Mouse (Mus musculus) embryonic facial prominence, embryonic 11.5 days (tissue): ENCODE data around the gene Tor2a. TPM values are rescaled to one million over a fixed set of nuclear protein-coding genes. Genes with fewer than 3 reads are reported as not detected.

Experiments
- ATAC-seq: fragments of 200-750 bp; cut with Nextera tagmentation; replicated peaks from 2 replicates; pipeline ENCODE4 v1.8.0; 2017; ENCODE audit warnings: low read depth; ENCODE audit not compliant: insufficient number of reproducible peaks, low FRiP score, low TSS enrichment
- DNase-seq: peaks from one replicate; pipeline ENCODE4 v3.0.0-alpha.2; 2015; ENCODE audit warnings: low spot score
- H3K27ac ChIP-seq: fragments of 300-500 bp; sonication (generic); replicated peaks from 2 replicates; pipeline ENCODE4 v1.5.1; 2014; ENCODE audit warnings: mild to moderate bottlenecking, low read depth, low read length, control low read depth
- H3K27me3 ChIP-seq: fragments of 300-500 bp; sonication (generic); 2 replicates; pipeline ENCODE4 v1.6.1; 2014; ENCODE audit warnings: mild to moderate bottlenecking, low read length, moderate library complexity, mixed read lengths; ENCODE audit not compliant: control insufficient read depth, insufficient read depth
- H3K36me3 ChIP-seq: fragments of 300-500 bp; sonication (generic); replicated peaks from 2 replicates; pipeline ENCODE4 v1.6.1; 2014; ENCODE audit warnings: low read depth, mild to moderate bottlenecking, low read length, moderate library complexity, mixed read lengths; ENCODE audit not compliant: control insufficient read depth, insufficient read depth
- H3K4me1 ChIP-seq: fragments of 300-500 bp; sonication (generic); 2 replicates; pipeline ENCODE4 v1.6.1; 2014; ENCODE audit warnings: low read length, mixed read lengths; ENCODE audit not compliant: control insufficient read depth, insufficient read depth
- H3K4me2 ChIP-seq: fragments of 300-500 bp; sonication (generic); 2 replicates; pipeline ENCODE4 v1.6.1; 2014; ENCODE audit warnings: low read depth, mild to moderate bottlenecking, control low read depth, low read length, moderate library complexity
- H3K4me3 ChIP-seq: fragments of 300-500 bp; sonication (generic); 2 replicates; pipeline ENCODE4 v1.5.1; 2014; ENCODE audit warnings: low read depth, low read length, control low read depth
- H3K9ac ChIP-seq: fragments of 300-500 bp; sonication (generic); replicated peaks from 2 replicates; pipeline ENCODE4 v1.6.1; 2014; ENCODE audit warnings: mild to moderate bottlenecking, control low read depth, low read length
- H3K9me3 ChIP-seq: fragments of 300-500 bp; sonication (generic); replicated peaks from 2 replicates; pipeline ENCODE4 v1.6.1; 2016; ENCODE audit warnings: mild to moderate bottlenecking, low read length, inconsistent platforms, mixed read lengths; ENCODE audit not compliant: control insufficient read depth
- WGBS: fragments of 180-500 bp; shearing (Covaris S2); extraction: QIAGEN DNeasy Blood & Tissue Kit; methylation state at CpG from one replicate; pipeline ENCODE4 v1.1.7; 2014; 5-methylcytosine and 5-hydroxymethylcytosine counted together
- polyA plus RNA-seq: library from polyadenylated mRNA; unstranded; fragments of >200 nt; fragmentation: Nextera tagmentation; extraction: Ambion mirVana; gene quantifications from 2 replicates; pipeline ENCODE4 v1.2.1, GENCODE M21; 2014

The Tor2a gene
- polyA plus RNA-seq, 1 experiment from 2014 or later = 47.8 TPM

DNA sequence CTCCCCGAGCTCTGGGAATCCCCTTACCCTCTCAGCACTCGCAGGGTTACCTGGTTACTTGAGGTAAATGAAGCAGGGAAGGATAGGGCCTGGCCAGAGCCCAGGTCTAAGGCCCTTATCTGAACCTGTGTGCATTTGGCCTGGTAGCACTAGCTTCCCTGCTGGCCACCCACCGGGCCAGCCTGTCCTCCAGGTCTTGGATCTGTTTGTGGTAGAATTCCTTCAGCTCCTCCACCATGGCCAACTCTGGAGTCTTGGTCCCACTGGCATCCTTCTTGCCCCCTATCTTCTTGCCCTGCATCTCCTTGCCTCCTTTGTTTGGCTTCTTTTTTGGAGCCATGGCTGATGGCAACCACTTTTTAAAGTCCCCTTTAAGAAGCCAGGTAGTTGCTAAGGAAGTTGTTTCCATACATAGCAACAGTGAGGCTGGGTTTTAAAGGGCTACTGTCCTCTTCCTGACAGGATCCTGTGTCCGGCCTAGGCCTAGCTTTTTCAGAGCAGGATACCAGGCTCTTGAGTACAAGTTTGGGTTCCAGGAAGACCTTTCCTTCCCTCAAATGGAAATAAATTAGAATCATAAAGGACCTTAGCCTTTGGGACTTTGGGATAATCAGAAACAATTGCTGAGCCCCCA is 27.1 kb downstream of the Tor2a start, which contains the start of gene Cfap157:
Gene Cfap157, minus strand, starts transcription at position 381 of the 634 bp plus-strand sequence.
- no peak within 1 kb of the TSS for H3K27ac ChIP-seq
- no peaks in the 10 kb centered on the region for H3K9me3 ChIP-seq
- no peak for ATAC-seq

GRCm38 (mm10) chr2:32787176-32787575 is 30.1 kb downstream of the Tor2a start:
- no peaks in the 10 kb centered on the region for H3K27me3 ChIP-seq
- no peaks in the 10 kb centered on the region for H3K36me3 ChIP-seq
- peak; percentile 39 for DNase-seq
- H3K4me3 ChIP-seq = no peak overlapping the region
- WGBS = 68% methylated on average over 6 of the region's 6 CpGs
- H3K9ac ChIP-seq = no peak overlapping the region
- ATAC-seq = no peak
- H3K9me3 ChIP-seq = no peaks in the 10 kb centered on the region
- no peak overlapping the region for H3K27ac ChIP-seq
- H3K4me2 ChIP-seq = no peak overlapping the region
- no peaks in the 10 kb centered on the region for H3K4me1 ChIP-seq

More for the DNA sequence above, 27.1 kb downstream of the Tor2a start, which contains the start of gene Cfap157:
- H3K4me3 ChIP-seq = no peak within 1 kb of the TSS
- DNase-seq = peak; percentile 56
- no peak within 1 kb of the TSS for H3K4me2 ChIP-seq
- H3K4me1 ChIP-seq = no peaks in the 10 kb centered on the region
- 61% methylated on average over 4 of the region's 4 CpGs for WGBS
- no peak within 1 kb of the TSS for H3K9ac ChIP-seq
- no peaks in the 10 kb centered on the region for H3K27me3 ChIP-seq
- no peaks in the 10 kb centered on the region for H3K36me3 ChIP-seq

DNA sequence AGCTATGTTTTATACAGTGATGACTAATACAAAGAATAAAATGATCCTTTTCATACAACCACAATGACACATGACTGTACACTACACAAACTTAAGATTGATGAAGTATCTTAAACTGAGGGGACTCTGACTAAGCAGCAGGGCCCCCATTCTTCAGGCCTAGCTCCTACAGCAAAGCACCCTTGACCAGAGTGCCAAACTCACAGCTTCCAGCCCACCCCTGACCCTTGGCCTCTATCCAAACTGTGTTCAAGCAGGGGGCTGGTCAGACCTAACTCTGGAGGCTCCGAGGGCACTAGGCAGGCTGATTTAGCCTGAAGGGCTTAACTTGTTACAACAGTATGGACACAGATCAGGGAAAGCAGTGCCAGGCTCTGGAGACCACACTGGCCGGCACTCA is 31.5 kb downstream of the Tor2a start:
- 38% methylated on average over 2 of the region's 2 CpGs for WGBS

GRCm38 (mm10) chr2:32791297-32791696 is 34.3 kb downstream of the Tor2a start:
- WGBS = 91% methylated on average over 6 of the region's 6 CpGs
- H3K9ac ChIP-seq = no peak overlapping the region
- no peak for ATAC-seq
- H3K4me2 ChIP-seq = no peak overlapping the region
- H3K9me3 ChIP-seq = no peaks in the 10 kb centered on the region
- no peaks in the 10 kb centered on the region for H3K4me1 ChIP-seq
- no peak for DNase-seq
- no peaks in the 10 kb centered on the region for H3K36me3 ChIP-seq
- H3K4me3 ChIP-seq = no peak overlapping the region
- H3K27ac ChIP-seq = no peak overlapping the region
- H3K27me3 ChIP-seq = no peaks in the 10 kb centered on the region

More for the DNA sequence above, 31.5 kb downstream of the Tor2a start:
- Histone ChIP-seq H3K4me1 (no peaks in the 10 kb centered on the region), H3K9me3 (no peaks in the 10 kb centered on the region), H3K36me3 (no peaks in the 10 kb centered on the region), H3K4me2 (no peak overlapping the region), H3K9ac (no peak overlapping the region), H3K27ac (no peak overlapping the region), H3K4me3 (no peak overlapping the region), H3K27me3 (no peaks in the 10 kb centered on the region)
- DNase-seq = no peak
- no peak for ATAC-seq

DNA sequence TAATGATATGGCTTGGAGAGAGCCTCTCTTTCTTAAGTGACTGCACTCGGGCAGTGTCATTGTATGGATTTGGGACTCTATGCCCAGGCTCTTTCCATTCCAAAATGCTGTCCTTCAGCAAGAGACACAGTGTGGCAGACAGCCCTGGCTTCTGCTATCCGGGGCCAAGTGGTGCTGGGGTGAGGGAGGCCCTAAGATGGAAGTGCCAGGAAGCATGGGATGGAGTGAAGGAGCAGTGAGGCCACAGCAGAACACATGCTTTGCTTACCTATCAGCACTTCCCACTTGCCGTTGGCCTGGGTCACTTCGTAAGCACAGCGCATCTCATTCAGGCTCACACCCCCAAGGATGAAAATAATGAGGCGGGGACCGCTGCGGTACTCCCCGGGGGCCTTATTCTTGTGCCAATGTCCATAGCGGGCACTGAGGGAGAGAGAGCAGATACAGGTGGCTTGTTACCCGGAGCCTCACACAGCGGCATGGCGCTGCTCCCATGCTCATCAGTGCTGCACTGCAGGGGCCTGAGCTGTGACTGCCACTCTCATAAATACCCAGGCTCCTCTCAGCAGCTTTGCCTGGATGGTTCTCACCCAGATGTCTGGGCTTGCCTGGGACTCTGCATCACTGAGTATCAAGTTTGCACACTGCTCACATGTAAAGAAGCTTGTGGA is 38.8 kb downstream of the Tor2a start:
- H3K36me3 ChIP-seq = no peaks in the 10 kb centered on the region; the same call in 1 of the 2 replicates
- no peak overlapping the region for H3K4me3 ChIP-seq
- 85% methylated on average over 13 of the region's 13 CpGs for WGBS
- H3K4me1 ChIP-seq = no peaks in the 10 kb centered on the region
- H3K9ac ChIP-seq = no peak overlapping the region
- H3K4me2 ChIP-seq = no peak overlapping the region
- no peak overlapping the region for H3K27ac ChIP-seq
- no peaks in the 10 kb centered on the region for H3K9me3 ChIP-seq
- no peak for ATAC-seq
- DNase-seq = no peak
- no peaks in the 10 kb centered on the region for H3K27me3 ChIP-seq

GRCm38 (mm10) chr2:32798251-32798962 is 41.4 kb downstream of the Tor2a start:
- Histone ChIP-seq H3K36me3 (no peaks in the 10 kb centered on the region; the same call in 1 of the 2 replicates), H3K27me3 (no peaks in the 10 kb centered on the region), H3K9me3 (no peaks in the 10 kb centered on the region), H3K4me2 (no peak overlapping the region), H3K27ac (no peak overlapping the region), H3K4me1 (no peaks in the 10 kb centered on the region), H3K9ac (no peak overlapping the region), H3K4me3 (no peak overlapping the region)
- 63% methylated on average over 10 of the region's 10 CpGs for WGBS
- DNase-seq = no peak
- ATAC-seq = no peak

GRCm38 (mm10) chr2:32808816-32809566 is 52.0 kb downstream of the Tor2a start:
- Histone ChIP-seq H3K27ac (no peak overlapping the region), H3K4me3 (no peak overlapping the region), H3K36me3 (no peaks in the 10 kb centered on the region; the same call in 1 of the 2 replicates), H3K9ac (no peak overlapping the region), H3K4me1 (no peaks in the 10 kb centered on the region; the same call in 1 of the 2 replicates), H3K4me2 (no peak overlapping the region), H3K27me3 (no peaks in the 10 kb centered on the region), H3K9me3 (no peaks in the 10 kb centered on the region)
- 91% methylated on average over 14 of the region's 14 CpGs for WGBS
- no peak for ATAC-seq
- no peak for DNase-seq
